Comparison of ENCODE assay signal across 18 mouse cellular contexts in the genomic region with DNA sequence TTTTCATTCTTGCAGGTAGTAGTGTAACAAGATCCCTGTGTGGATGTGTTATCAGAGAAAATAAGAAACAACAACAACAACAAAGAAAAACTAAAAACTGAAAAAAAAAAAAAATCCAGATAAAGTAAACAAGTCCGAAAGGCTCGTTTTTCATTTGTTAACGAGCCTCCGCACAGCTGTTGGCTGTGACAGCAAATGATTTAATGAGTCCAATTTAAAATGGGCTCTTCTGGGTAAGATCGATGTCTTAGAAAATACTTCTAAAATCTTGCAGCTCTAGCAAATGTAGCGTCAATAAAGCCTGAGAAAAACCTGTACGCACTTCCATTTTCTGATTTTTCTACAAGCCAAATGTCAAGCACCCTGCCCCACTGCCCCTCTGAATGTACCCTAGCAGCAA.
"Had no signal": no experiment of that assay in that cellular context is flagged by ENCODE, and none has a peak within 500 bp of the region (broad histone marks: within the 10 kb centered on the region; RNA-seq: fewer than 3 reads in every experiment).

No protein-coding gene starts in this region.

- H3K9me3 ChIP-seq: lung, embryonic 15.5 days; midbrain, embryonic 12.5 days; neural tube, embryonic 12.5 days; stomach, embryonic 15.5 days had no signal

- DNase-seq: liver, postnatal 0 days; lung, adult 2 months; lung, postnatal 14 days; lung, postnatal 36 days; midbrain, embryonic 14.5 days; right cerebral cortex, postnatal 14 days; thymus, adult 2 months; thymus, postnatal 25 days; thymus, postnatal 4 days had no signal

- H3K4me1 ChIP-seq: lung, embryonic 15.5 days; megakaryocyte, embryonic 14.5 days; neural tube, embryonic 12.5 days; stomach, embryonic 15.5 days had no signal

- H3K9ac ChIP-seq: liver, postnatal 0 days; lung, embryonic 15.5 days; midbrain, embryonic 12.5 days; neural tube, embryonic 12.5 days; stomach, embryonic 15.5 days had no signal

- H3K4me2 ChIP-seq: lung, embryonic 15.5 days; midbrain, embryonic 12.5 days; neural tube, embryonic 12.5 days; stomach, embryonic 15.5 days had no signal

- H3K27me3 ChIP-seq: lung, embryonic 15.5 days; megakaryocyte, embryonic 14.5 days; midbrain, embryonic 12.5 days; neural tube, embryonic 12.5 days; stomach, embryonic 15.5 days had no signal

- H3K4me3 ChIP-seq: lung, embryonic 15.5 days; megakaryocyte, embryonic 14.5 days; midbrain, embryonic 12.5 days; neural tube, embryonic 12.5 days; stomach, embryonic 15.5 days had no signal

- H3K36me3 ChIP-seq: lung, embryonic 15.5 days; midbrain, embryonic 12.5 days; neural tube, embryonic 12.5 days; stomach, embryonic 15.5 days had no signal

- ATAC-seq: liver, postnatal 0 days; lung, postnatal 0 days; midbrain, embryonic 16.5 days had no signal

- H3K27ac ChIP-seq: lung, embryonic 15.5 days; macrophage; midbrain, embryonic 12.5 days; neural tube, embryonic 12.5 days; stomach, embryonic 15.5 days; stomach, postnatal 0 days had no signal
